Mouse (Mus musculus) liver, embryonic 15.5 days (tissue): ENCODE results near the gene Olfr1368. TPM values are rescaled to one million over a fixed set of nuclear protein-coding genes. Genes with fewer than 3 reads are reported as not detected.
"Not testable (repeated sequence)": the region's sequence is repeated elsewhere in the genome, so short reads cannot be mapped to it uniquely, and the experiment has no call there.

ENCODE experiments used
- ATAC-seq: fragments of 200-750 bp; cut with Nextera tagmentation; 2 replicates; pipeline ENCODE4 v1.8.0; 2017; ENCODE audit warnings: moderate number of reproducible peaks, mild to moderate bottlenecking, moderate library complexity; ENCODE audit not compliant: insufficient read depth
- H3K27ac ChIP-seq: fragments of 300-500 bp; sonication (generic); replicated peaks from 2 replicates; pipeline ENCODE4 v1.5.1; 2015; ENCODE audit warnings: mild to moderate bottlenecking, inconsistent platforms
- H3K27me3 ChIP-seq: fragments of 300-500 bp; sonication (generic); 2 replicates; pipeline ENCODE4 v1.6.1; 2015; ENCODE audit warnings: mild to moderate bottlenecking, inconsistent platforms
- H3K36me3 ChIP-seq: fragments of 300-500 bp; sonication (generic); replicated peaks from 2 replicates; pipeline ENCODE4 v1.6.1; 2015; ENCODE audit warnings: moderate library complexity, mild to moderate bottlenecking, inconsistent platforms
- H3K4me1 ChIP-seq: fragments of 300-500 bp; sonication (generic); replicated peaks from 2 replicates; pipeline ENCODE4 v1.6.1; 2015; ENCODE audit warnings: inconsistent platforms
- H3K4me2 ChIP-seq: fragments of 300-500 bp; sonication (generic); 2 replicates; pipeline ENCODE4 v1.6.1; 2015; ENCODE audit warnings: moderate library complexity, mild to moderate bottlenecking, inconsistent platforms
- H3K4me3 ChIP-seq: fragments of 300-500 bp; sonication (generic); replicated peaks from 2 replicates; pipeline ENCODE4 v1.5.1; 2015; ENCODE audit warnings: mild to moderate bottlenecking, inconsistent platforms
- H3K9ac ChIP-seq: fragments of 300-500 bp; sonication (generic); 2 replicates; pipeline ENCODE4 v1.6.1; 2015; ENCODE audit warnings: moderate library complexity, mild to moderate bottlenecking, inconsistent platforms
- H3K9me3 ChIP-seq: fragments of 300-500 bp; sonication (generic); replicated peaks from 2 replicates; pipeline ENCODE4 v1.6.1; 2016; ENCODE audit warnings: inconsistent platforms
- WGBS: fragments of 180-500 bp; shearing (Covaris S2); methylation state at CpG from one replicate; pipeline ENCODE4 v1.1.7; 2015; ENCODE audit warnings: mixed read lengths; ENCODE audit not compliant: insufficient replicate concordance; 5-methylcytosine and 5-hydroxymethylcytosine counted together
- polyA plus RNA-seq: library from polyadenylated mRNA; unstranded; fragments of >200 nt; fragmentation: Nextera tagmentation; extraction: Ambion mirVana; gene quantifications from 2 replicates; pipeline ENCODE4 v1.2.1, GENCODE M21; 2015

The Olfr1368 gene
- polyA plus RNA-seq, 1 experiment from 2014 or later: not detected

DNA sequence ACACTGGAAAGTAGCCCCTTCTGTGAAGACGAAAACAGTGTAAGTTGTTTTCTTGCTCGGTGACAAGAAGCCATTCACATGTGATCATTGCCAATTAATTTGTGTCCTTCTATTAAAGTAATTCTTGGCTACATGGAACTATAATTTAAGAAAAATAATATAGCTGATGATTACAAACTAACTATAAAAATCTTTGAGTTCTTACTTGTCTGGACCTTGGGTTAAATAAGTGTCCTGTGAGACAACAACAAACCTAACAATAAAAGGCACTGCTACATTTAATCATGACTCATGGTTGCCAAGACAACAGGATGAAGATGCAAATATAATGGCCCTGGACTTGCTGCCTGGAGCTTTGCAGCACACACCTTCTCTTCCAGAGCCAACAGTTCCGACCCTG is 16.3 kb downstream of the Olfr1368 start, which contains the start of gene Olfr263:
TSS of gene Olfr263 (plus strand) at position 301 of the 400 bp plus-strand sequence.
- not testable (repeated sequence) for H3K9me3 ChIP-seq, H3K4me3 ChIP-seq, H3K4me2 ChIP-seq, H3K27ac ChIP-seq, H3K4me1 ChIP-seq, H3K36me3 ChIP-seq, H3K27me3 ChIP-seq, H3K9ac ChIP-seq, ATAC-seq
- 60% methylated on average over 3 of the region's 3 CpGs for WGBS

DNA sequence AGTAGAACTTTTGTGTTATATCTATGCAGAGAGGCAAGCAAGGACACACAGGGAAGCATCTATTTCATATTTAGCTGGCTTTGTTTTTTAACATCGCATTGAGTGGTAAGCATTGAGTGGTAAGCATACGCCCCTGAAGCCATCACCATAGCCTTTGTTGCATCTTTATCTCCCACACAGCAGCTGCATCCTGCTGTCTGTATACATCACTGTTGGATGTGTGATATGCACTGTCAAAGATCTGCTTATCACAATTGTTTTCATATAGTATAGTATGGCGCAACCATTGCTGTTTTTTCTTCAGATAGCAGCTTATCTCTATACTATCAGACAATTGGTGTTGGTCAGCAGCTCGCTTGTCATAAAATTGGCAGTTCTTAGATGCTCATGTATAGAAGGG is 31.5 kb downstream of the Olfr1368 start:
- no peaks in the 10 kb centered on the region for H3K4me1 ChIP-seq
- no peak overlapping the region for H3K4me2 ChIP-seq
- H3K27me3 ChIP-seq: no peaks in the 10 kb centered on the region
- H3K9ac ChIP-seq: no peak overlapping the region
- peak; percentile 47 for ATAC-seq
- no peak overlapping the region for H3K27ac ChIP-seq
- no peaks in the 10 kb centered on the region for H3K9me3 ChIP-seq
- H3K4me3 ChIP-seq: no peak overlapping the region
- WGBS: 27% methylated on average over 4 of the region's 4 CpGs
- H3K36me3 ChIP-seq: no peaks in the 10 kb centered on the region

DNA sequence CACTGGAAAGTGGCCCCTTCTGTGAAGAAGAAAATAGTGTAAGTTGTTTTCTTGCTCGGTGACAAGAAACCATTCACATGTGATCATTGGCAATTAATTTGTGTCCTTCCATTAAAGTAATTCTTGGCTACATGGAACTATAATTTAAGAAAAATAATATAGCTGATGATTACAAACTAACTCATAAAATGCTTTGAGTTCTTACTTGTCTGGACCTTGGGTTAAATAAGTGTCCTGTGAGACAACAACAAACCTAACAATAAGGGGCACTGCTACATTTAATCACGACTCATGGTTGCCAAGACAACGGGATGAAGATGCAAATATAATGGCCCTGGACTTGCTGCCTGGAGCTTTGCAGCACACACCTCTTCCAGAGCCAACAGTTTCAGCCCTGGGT is 34.5 kb downstream of the Olfr1368 start, which contains the start of gene Olfr1369-ps1:
TSS of gene Olfr1369-ps1 (plus strand) at position 301 of the 400 bp plus-strand sequence.
- not testable (repeated sequence) for H3K9ac ChIP-seq, ATAC-seq, H3K4me1 ChIP-seq

DNA sequence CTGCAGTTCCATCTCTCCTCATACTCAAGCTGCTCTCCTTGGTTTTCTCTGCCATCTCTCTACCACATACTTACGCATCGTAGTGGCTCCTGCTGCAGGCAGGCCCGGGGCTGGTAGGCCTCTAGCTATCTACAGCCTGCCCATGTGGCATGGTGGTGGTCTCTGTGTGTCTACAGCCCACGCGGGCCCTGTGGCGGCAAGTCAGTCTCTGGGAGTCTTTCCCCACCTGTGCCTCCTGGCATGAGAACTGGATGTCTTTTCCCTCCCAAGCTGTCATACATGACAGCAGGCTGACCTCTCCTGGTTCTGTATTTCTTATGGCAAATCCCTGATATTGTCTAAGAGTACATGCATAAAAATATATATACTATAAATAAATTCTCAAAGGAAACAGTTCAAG is 35.2 kb downstream of the Olfr1368 start:
- H3K9ac ChIP-seq: no peak overlapping the region
- no peaks in the 10 kb centered on the region for H3K27me3 ChIP-seq
- no peaks in the 10 kb centered on the region for H3K4me1 ChIP-seq
- ATAC-seq: no peak
- H3K9me3 ChIP-seq: no peaks in the 10 kb centered on the region
- no peaks in the 10 kb centered on the region for H3K36me3 ChIP-seq
- no peak overlapping the region for H3K4me2 ChIP-seq
- 75% methylated on average over 6 of the region's 6 CpGs for WGBS
- no peak overlapping the region for H3K4me3 ChIP-seq
- no peak overlapping the region for H3K27ac ChIP-seq

More for the DNA sequence above, 34.5 kb downstream of the Olfr1368 start, which contains the start of gene Olfr1369-ps1:
- H3K27ac ChIP-seq, H3K36me3 ChIP-seq, H3K27me3 ChIP-seq, H3K4me3 ChIP-seq, H3K9me3 ChIP-seq, H3K4me2 ChIP-seq: not testable (repeated sequence)
- 56% methylated on average over 3 of the region's 3 CpGs for WGBS

DNA sequence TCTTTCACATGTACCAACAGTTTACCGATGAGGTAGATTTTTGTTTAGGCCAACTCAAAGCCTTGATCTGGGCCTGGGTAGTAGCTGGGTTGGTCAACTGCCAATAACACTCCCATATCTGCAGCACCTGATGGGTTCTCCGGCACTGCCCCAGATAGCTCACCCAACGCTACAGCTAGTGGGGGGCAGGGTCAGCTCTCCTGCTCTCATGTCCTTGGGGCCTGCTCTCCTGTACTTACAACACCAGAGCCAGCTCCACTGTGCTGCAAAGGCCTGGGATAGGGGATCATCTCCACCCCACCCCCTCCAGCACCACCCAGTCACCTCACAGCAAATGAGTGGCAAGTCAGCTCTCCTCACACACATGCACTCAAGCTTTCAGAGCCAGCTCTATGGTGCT is 35.9 kb downstream of the Olfr1368 start:
- ATAC-seq: no peak
- no peaks in the 10 kb centered on the region for H3K4me1 ChIP-seq
- H3K27ac ChIP-seq: no peak overlapping the region
- H3K4me3 ChIP-seq: no peak overlapping the region
- H3K36me3 ChIP-seq: no peaks in the 10 kb centered on the region
- H3K9ac ChIP-seq: no peak overlapping the region
- no peaks in the 10 kb centered on the region for H3K9me3 ChIP-seq
- no peaks in the 10 kb centered on the region for H3K27me3 ChIP-seq
- WGBS: 77% methylated on average over 3 of the region's 3 CpGs
- H3K4me2 ChIP-seq: no peak overlapping the region

Other genes with a start within 250 kb of the Olfr1368 start
- gene Olfr1370, start 70.9 kb downstream of the Olfr1368 start, polyA plus RNA-seq: not detected in 2 replicates
- gene Olfr1369-ps1, start 34.4 kb downstream of the Olfr1368 start, polyA plus RNA-seq: 0.02 TPM in 1 of 2 replicates, not detected in the other
- not detected in 2 replicates for gene Olfr263, start 16.2 kb downstream of the Olfr1368 start, polyA plus RNA-seq
- 59.3 and 65.7 TPM in 2 replicates for gene Trim27, start 33.6 kb upstream of the Olfr1368 start, polyA plus RNA-seq
- gene Gpx5, start 146.9 kb upstream of the Olfr1368 start, polyA plus RNA-seq: not detected in 2 replicates
- gene Gpx6, start 166.3 kb upstream of the Olfr1368 start, polyA plus RNA-seq: not detected in 2 replicates
- gene Olfr1367, start 201.0 kb upstream of the Olfr1368 start, polyA plus RNA-seq: not detected in 2 replicates
- gene Zscan12, start 217.0 kb upstream of the Olfr1368 start, polyA plus RNA-seq: 3.0 and 3.1 TPM in 2 replicates